Comparison of ENCODE assay signal across 9 mouse cellular contexts in genomic region chr9:37613911-37614280, GRCm38 (mm10). TPM values are rescaled to one million over a fixed set of nuclear protein-coding genes. Genes with fewer than 3 reads are reported as not detected.
DNase-seq lines count a peak whose midpoint lies in the region; ATAC-seq and TF ChIP-seq lines count a peak whose summit lies in the region.
"Had no signal": no experiment of that assay in that cellular context is flagged by ENCODE, and none has a peak within 500 bp of the region (broad histone marks: within the 10 kb centered on the region; RNA-seq: fewer than 3 reads in every experiment).

No protein-coding gene starts in this region.

- H3K4me2 ChIP-seq in embryonic facial prominence, embryonic 12.5 days (replicated peaks), result peak overlapping the region; percentile 71
- H3K4me2 ChIP-seq in midbrain, postnatal 0 days (ENCODE audit: low read depth, low read length, poor library complexity, severe bottlenecking), result peak overlapping the region; percentile 80

- H3K9ac ChIP-seq in embryonic facial prominence, embryonic 12.5 days, result peak overlapping the region; percentile 49
- peak overlapping the region; percentile 83 for H3K9ac ChIP-seq in midbrain, postnatal 0 days (replicated peaks; ENCODE audit: low read length, poor library complexity, severe bottlenecking)

- H3K36me3 ChIP-seq in embryonic facial prominence, embryonic 12.5 days, result no peaks in the 10 kb centered on the region
- H3K36me3 ChIP-seq in midbrain, postnatal 0 days (ENCODE audit: insufficient read depth, low read length), result no peaks in the 10 kb centered on the region

- H3K4me1 ChIP-seq in embryonic facial prominence, embryonic 12.5 days, result no peaks in the 10 kb centered on the region
- H3K4me1 ChIP-seq in midbrain, postnatal 0 days (ENCODE audit: insufficient read depth, low read length), result no peaks in the 10 kb centered on the region; the same call in 1 of the 2 replicates

- no peak for TF ChIP-seq CTCF in left cerebral cortex, adult 2 months (IDR thresholded peaks at IDR 0.05)
- no peak for TF ChIP-seq CTCF in midbrain, postnatal 0 days (IDR thresholded peaks at IDR 0.05)

- peak; percentile 72 for ATAC-seq in embryonic facial prominence, embryonic 12.5 days (ENCODE audit: insufficient number of reproducible peaks, insufficient read depth, low FRiP score, low TSS enrichment)
- peak; percentile 13 for ATAC-seq in inflammation-experienced regulatory T-cells, adult 6 months
- no peak for ATAC-seq in midbrain, postnatal 0 days (ENCODE audit: low FRiP score)

- H3K27ac ChIP-seq in left cerebral cortex, adult 2 months, result peak overlapping the region; percentile 95
- H3K27ac ChIP-seq in embryonic facial prominence, embryonic 12.5 days, result peak overlapping the region; percentile 30; the same call in 1 of the 2 replicates
- H3K27ac ChIP-seq in midbrain, postnatal 0 days (ENCODE audit: low read depth, low read length), result peak overlapping the region; percentile 91

- H3K4me3 ChIP-seq in left cerebral cortex, adult 2 months, result peak overlapping the region; percentile 60
- H3K4me3 ChIP-seq in embryonic facial prominence, embryonic 12.5 days, result peak overlapping the region; percentile 65
- H3K4me3 ChIP-seq in midbrain, postnatal 0 days (ENCODE audit: low read depth, low read length), result peak overlapping the region; percentile 47

- 22% methylated on average over 6 of the region's 6 CpGs for WGBS in embryonic facial prominence, embryonic 12.5 days
- WGBS in midbrain, postnatal 0 days, result 19% methylated on average over 6 of the region's 6 CpGs

- no peak for DNase-seq in left cerebral cortex, adult 2 months (ENCODE audit: extremely low spot score in 1 of 2, low spot score in 2 of 2)
- no peak for DNase-seq in left cerebral cortex, postnatal 10 days (ENCODE audit: extremely low spot score in 1 of 2, low spot score in 2 of 2)
- DNase-seq in midbrain, postnatal 0 days (ENCODE audit: low spot score), result no peak
- no peak for DNase-seq in adrenal gland, postnatal 4 days (ENCODE audit: low spot score in 2 of 2)
- no peak for DNase-seq in adrenal gland, postnatal 25 days
- no peak for DNase-seq in cerebellum, postnatal 36 days

- intact Hi-C loops in left cerebral cortex, adult 2 months (cut with DNase I), result loop anchor here (1.0 to 2.0 kb wide), 4 partner anchors 37 to 154 kb away; partner anchors contain the start of gene Nrgn
- intact Hi-C loops in left cerebral cortex, postnatal 10 days (cut with DNase I), result loop anchor here (2.0 to 10.0 kb wide), 3 partner anchors 47 to 179 kb away; partner anchors contain the start of gene Robo3

- H3K27me3 ChIP-seq in embryonic facial prominence, embryonic 12.5 days, result no peaks in the 10 kb centered on the region
- no peaks in the 10 kb centered on the region for H3K27me3 ChIP-seq in midbrain, postnatal 0 days (ENCODE audit: insufficient read depth, low read length)

- H3K9me3 ChIP-seq in embryonic facial prominence, embryonic 12.5 days, result no peaks in the 10 kb centered on the region
- H3K9me3 ChIP-seq in midbrain, postnatal 0 days (ENCODE audit: low read length), result no peaks in the 10 kb centered on the region

RNA-seq across cellular contexts. Expression of gene Spa17, which starts 0.4 kb away (rescaled TPM):
- total RNA-seq in left cerebral cortex, adult 2 months (2021), result 1 to 10 TPM; 1.7 to 2.1 TPM
- 1 to 10 TPM; 1.9 to 2.2 TPM for total RNA-seq in left cerebral cortex, postnatal 10 days (2021)
- 8.3 and 10.0 TPM in 2 replicates for polyA plus RNA-seq in embryonic facial prominence, embryonic 12.5 days (2016; fragmentation: Nextera tagmentation; extraction: Ambion mirVana)
- 1 to 10 TPM in 2 of 3 experiments, not detected in 1; 1.2 to 1.4 TPM for polyA plus RNA-seq in inflammation-experienced regulatory T-cells, adult 6 months (2017; shearing (Covaris generic))
- total RNA-seq in midbrain, postnatal 0 days (2014; rRNA removed), result 1.2 and 1.4 TPM in 2 replicates
- 6.3 and 10.1 TPM in 2 replicates for polyA plus RNA-seq in midbrain, postnatal 0 days (2015; fragmentation: Nextera tagmentation; extraction: Ambion mirVana)
- total RNA-seq in adrenal gland, postnatal 4 days (2021), result 1 to 10 TPM; 2.3 to 3.4 TPM
- total RNA-seq in adrenal gland, postnatal 25 days (2021), result 4.2 and 4.8 TPM in 2 replicates

RNA-seq across cellular contexts. Expression of gene Tbrg1, which starts 43.2 kb away (rescaled TPM):
- total RNA-seq in left cerebral cortex, adult 2 months (2021), result 10 to 100 TPM; 52.5 to 59.8 TPM
- total RNA-seq in left cerebral cortex, postnatal 10 days (2021), result 10 to 100 TPM; 54.1 to 58.3 TPM
- 154 and 157 TPM in 2 replicates for polyA plus RNA-seq in embryonic facial prominence, embryonic 12.5 days (2016; fragmentation: Nextera tagmentation; extraction: Ambion mirVana)
- 100 to 1,000 TPM; 190 to 216 (median 204) TPM for polyA plus RNA-seq in inflammation-experienced regulatory T-cells, adult 6 months (2017; shearing (Covaris generic))
- 55.3 and 55.7 TPM in 2 replicates for total RNA-seq in midbrain, postnatal 0 days (2014; rRNA removed)
- polyA plus RNA-seq in midbrain, postnatal 0 days (2015; fragmentation: Nextera tagmentation; extraction: Ambion mirVana), result 91.4 and 94.4 TPM in 2 replicates
- total RNA-seq in adrenal gland, postnatal 4 days (2021), result 100 to 1,000 TPM; 102 to 112 TPM
- total RNA-seq in adrenal gland, postnatal 25 days (2021), result 85.1 and 90.9 TPM in 2 replicates

RNA-seq across cellular contexts. Expression of gene Panx3, which starts 55.1 kb away (rescaled TPM):
- not detected for total RNA-seq in left cerebral cortex, adult 2 months (2021)
- total RNA-seq in left cerebral cortex, postnatal 10 days (2021), result not detected
- 2.4 and 2.6 TPM in 2 replicates for polyA plus RNA-seq in embryonic facial prominence, embryonic 12.5 days (2016; fragmentation: Nextera tagmentation; extraction: Ambion mirVana)
- not detected for polyA plus RNA-seq in inflammation-experienced regulatory T-cells, adult 6 months (2017; shearing (Covaris generic))
- not detected in 2 replicates for total RNA-seq in midbrain, postnatal 0 days (2014; rRNA removed)
- 0.10 TPM in 1 of 2 replicates, not detected in the other for polyA plus RNA-seq in midbrain, postnatal 0 days (2015; fragmentation: Nextera tagmentation; extraction: Ambion mirVana)
- not detected for total RNA-seq in adrenal gland, postnatal 4 days (2021)
- 0.15 TPM in 1 of 2 replicates, not detected in the other for total RNA-seq in adrenal gland, postnatal 25 days (2021)
- total RNA-seq: left cerebral cortex, adult 18-20 months had no signal

RNA-seq across cellular contexts. Expression of gene Siae, which starts 58.4 kb away (rescaled TPM):
- total RNA-seq in left cerebral cortex, adult 2 months (2021), result 10 to 100 TPM; 17.1 to 18.8 TPM
- total RNA-seq in left cerebral cortex, postnatal 10 days (2021), result 10 to 100 TPM; 13.6 to 16.3 TPM
- 7.3 and 7.8 TPM in 2 replicates for polyA plus RNA-seq in embryonic facial prominence, embryonic 12.5 days (2016; fragmentation: Nextera tagmentation; extraction: Ambion mirVana)
- 10 to 100 TPM; 11.7 to 19.8 (median 13.9) TPM for polyA plus RNA-seq in inflammation-experienced regulatory T-cells, adult 6 months (2017; shearing (Covaris generic))
- total RNA-seq in midbrain, postnatal 0 days (2014; rRNA removed), result 15.2 and 15.8 TPM in 2 replicates
- polyA plus RNA-seq in midbrain, postnatal 0 days (2015; fragmentation: Nextera tagmentation; extraction: Ambion mirVana), result 14.9 and 16.1 TPM in 2 replicates
- total RNA-seq in adrenal gland, postnatal 4 days (2021), result 10 to 100 TPM; 17.4 to 18.4 TPM
- total RNA-seq in adrenal gland, postnatal 25 days (2021), result 15.7 and 18.8 TPM in 2 replicates

Comparison
In these comparisons a context has a peak if more than half of its experiments do, and no peak if none do; other contexts are left out.
1. H3K27ac ChIP-seq: peak in every context shown above with its lines; median percentile 95 in left cerebral cortex, adult 2 months; 91 in midbrain, postnatal 0 days; 30 in embryonic facial prominence, embryonic 12.5 days.